ENCODE assay signal across 30 mouse cellular contexts in the genomic region with DNA sequence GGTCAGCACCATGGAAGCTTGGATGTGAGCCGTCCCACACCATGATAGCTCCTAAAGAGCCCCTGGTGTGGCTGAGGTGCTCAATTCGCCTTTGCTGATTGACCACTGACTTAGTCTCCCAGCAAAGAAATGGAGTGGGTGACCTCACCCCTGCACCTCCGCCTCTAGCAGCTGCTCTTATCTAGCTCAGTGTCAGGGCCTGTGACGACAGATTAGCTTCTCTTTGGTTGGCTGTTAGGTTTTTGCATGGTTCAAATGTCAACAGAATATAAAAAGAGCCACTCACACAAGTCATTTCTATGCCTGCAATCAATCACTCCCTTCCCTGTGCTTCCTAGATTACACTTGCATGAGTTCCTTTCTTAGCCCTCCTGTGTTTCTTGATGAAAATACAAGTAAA.
A peak's percentile ranks its signal among the peaks of the same experiment; 100 is the strongest.
DNase-seq lines count a peak whose midpoint lies in the region; ATAC-seq lines count a peak whose summit lies in the region.
"Had no signal": no experiment of that assay in that cellular context is flagged by ENCODE, and none has a peak within 500 bp of the region (broad histone marks: within the 10 kb centered on the region; RNA-seq: fewer than 3 reads in every experiment).

No protein-coding gene starts in this region.

- no peaks in the 10 kb centered on the region for H3K36me3 ChIP-seq in intestine, embryonic 15.5 days
- H3K36me3 ChIP-seq in intestine, embryonic 16.5 days (ENCODE audit: control insufficient read depth, insufficient read depth, low read length), result no peaks in the 10 kb centered on the region
- H3K36me3 ChIP-seq in liver, embryonic 15.5 days (replicated peaks), result no peaks in the 10 kb centered on the region
- H3K36me3 ChIP-seq: embryonic facial prominence, embryonic 12.5 days; heart, embryonic 13.5 days; limb, embryonic 12.5 days; midbrain, embryonic 12.5 days; neural tube, embryonic 12.5 days had no signal

- ATAC-seq in intestine, embryonic 15.5 days, result peak; percentile 66
- ATAC-seq in intestine, embryonic 16.5 days, result no peak
- ATAC-seq in liver, embryonic 15.5 days (ENCODE audit: insufficient read depth), result 0 out of 2 replicates have a peak, but pooled peaks have one; percentile 12
- ATAC-seq: CD4-positive, CD25-positive, alpha-beta regulatory T cell, adult 4 months; forebrain, embryonic 16.5 days; hindbrain, embryonic 16.5 days; lung, postnatal 0 days had no signal

- DNase-seq in liver, result peak; percentile 49
- no peak for DNase-seq in kidney, postnatal 14 days
- DNase-seq in frontal cortex, postnatal 14 days (ENCODE audit: low spot score in 2 of 2), result no peak
- DNase-seq in layer of hippocampus, postnatal 25 days (ENCODE audit: extremely low spot score in 1 of 2, low spot score in 1 of 2), result no peak
- DNase-seq: adrenal gland, adult 8-10 months; cerebellum, adult 2 months; cerebellum, postnatal 25 days; gastrocnemius, postnatal 14 days; heart, postnatal 14 days; kidney, adult 8-10 months; lung, adult 18-20 months; right cerebral cortex, adult 18-20 months; spleen, adult 18-20 months; thymus, adult 18-20 months; thymus, postnatal 25 days had no signal

- H3K4me1 ChIP-seq in intestine, embryonic 15.5 days (replicated peaks), result no peaks in the 10 kb centered on the region
- H3K4me1 ChIP-seq in intestine, embryonic 16.5 days (ENCODE audit: control insufficient read depth, insufficient read depth, low read length), result 0 out of 2 replicates have a peak, but pooled peaks cover 2% of the 10 kb centered on the region
- H3K4me1 ChIP-seq in liver, embryonic 15.5 days (replicated peaks), result peaks cover 5% of the 10 kb centered on the region; the same call in 1 of the 2 replicates
- H3K4me1 ChIP-seq: embryonic facial prominence, embryonic 12.5 days; limb, embryonic 12.5 days; midbrain, embryonic 12.5 days; neural tube, embryonic 12.5 days had no signal

- no peak overlapping the region for H3K9ac ChIP-seq in intestine, embryonic 15.5 days
- no peak overlapping the region for H3K9ac ChIP-seq in intestine, embryonic 16.5 days (ENCODE audit: low read depth, low read length)
- H3K9ac ChIP-seq in liver, embryonic 15.5 days, result no peak overlapping the region
- H3K9ac ChIP-seq: embryonic facial prominence, embryonic 12.5 days; heart, embryonic 13.5 days; limb, embryonic 12.5 days; midbrain, embryonic 12.5 days; neural tube, embryonic 12.5 days had no signal

- no peak overlapping the region for H3K4me2 ChIP-seq in intestine, embryonic 15.5 days (replicated peaks)
- no peak overlapping the region for H3K4me2 ChIP-seq in intestine, embryonic 16.5 days (ENCODE audit: low read depth, low read length)
- H3K4me2 ChIP-seq in liver, embryonic 15.5 days, result no peak overlapping the region
- H3K4me2 ChIP-seq: embryonic facial prominence, embryonic 12.5 days; heart, embryonic 13.5 days; limb, embryonic 12.5 days; midbrain, embryonic 12.5 days; neural tube, embryonic 12.5 days had no signal

- no peaks in the 10 kb centered on the region for H3K9me3 ChIP-seq in intestine, embryonic 15.5 days
- H3K9me3 ChIP-seq in intestine, embryonic 16.5 days (ENCODE audit: control insufficient read depth, low read length), result no peaks in the 10 kb centered on the region
- no peaks in the 10 kb centered on the region for H3K9me3 ChIP-seq in liver, embryonic 15.5 days (replicated peaks)
- H3K9me3 ChIP-seq: embryonic facial prominence, embryonic 12.5 days; limb, embryonic 12.5 days; midbrain, embryonic 12.5 days had no signal

- H3K4me3 ChIP-seq in intestine, embryonic 15.5 days (replicated peaks), result no peak overlapping the region
- no peak overlapping the region for H3K4me3 ChIP-seq in intestine, embryonic 16.5 days (ENCODE audit: low read length)
- H3K4me3 ChIP-seq in liver, embryonic 15.5 days (replicated peaks), result no peak overlapping the region
- H3K4me3 ChIP-seq: embryonic facial prominence, embryonic 12.5 days; heart, embryonic 13.5 days; left cerebral cortex, adult 2 months; limb, embryonic 12.5 days; midbrain, embryonic 12.5 days; myocyte; neural tube, embryonic 12.5 days had no signal

- WGBS in intestine, embryonic 15.5 days, result 45% methylated on average over 4 of the region's 4 CpGs
- WGBS in intestine, embryonic 16.5 days, result 54% methylated on average over 4 of the region's 4 CpGs
- WGBS in liver, embryonic 15.5 days (ENCODE audit: insufficient replicate concordance), result 31% methylated on average over 4 of the region's 4 CpGs

- H3K27ac ChIP-seq in intestine, embryonic 15.5 days, result no peak overlapping the region
- H3K27ac ChIP-seq in intestine, embryonic 16.5 days (ENCODE audit: low read length), result no peak overlapping the region
- H3K27ac ChIP-seq in liver, embryonic 15.5 days (replicated peaks), result no peak overlapping the region
- H3K27ac ChIP-seq: embryonic facial prominence, embryonic 12.5 days; heart, embryonic 13.5 days; kidney, postnatal 0 days; left cerebral cortex, adult 2 months; limb, embryonic 12.5 days; midbrain, embryonic 12.5 days; neural tube, embryonic 12.5 days had no signal

- H3K27me3 ChIP-seq in intestine, embryonic 15.5 days (replicated peaks), result no peaks in the 10 kb centered on the region
- no peaks in the 10 kb centered on the region for H3K27me3 ChIP-seq in intestine, embryonic 16.5 days (replicated peaks; ENCODE audit: control insufficient read depth, insufficient read depth, low read length)
- no peaks in the 10 kb centered on the region for H3K27me3 ChIP-seq in liver, embryonic 15.5 days
- H3K27me3 ChIP-seq: embryonic facial prominence, embryonic 12.5 days; heart, embryonic 13.5 days; limb, embryonic 12.5 days; midbrain, embryonic 12.5 days; neural tube, embryonic 12.5 days had no signal
